Mouse (Mus musculus) WW6 (cell line): Measurements from ENCODE around the gene 1700042G07Rik.
"Not testable (repeated sequence)": the region's sequence is repeated elsewhere in the genome, so short reads cannot be mapped to it uniquely, and the experiment has no call there.

Experiments used
- DNase-seq: peaks from one replicate; pipeline ENCODE4 v3.0.0-alpha.2; 2013; ENCODE audit warnings: low read depth, low spot score

1700042G07Rik gene

DNA sequence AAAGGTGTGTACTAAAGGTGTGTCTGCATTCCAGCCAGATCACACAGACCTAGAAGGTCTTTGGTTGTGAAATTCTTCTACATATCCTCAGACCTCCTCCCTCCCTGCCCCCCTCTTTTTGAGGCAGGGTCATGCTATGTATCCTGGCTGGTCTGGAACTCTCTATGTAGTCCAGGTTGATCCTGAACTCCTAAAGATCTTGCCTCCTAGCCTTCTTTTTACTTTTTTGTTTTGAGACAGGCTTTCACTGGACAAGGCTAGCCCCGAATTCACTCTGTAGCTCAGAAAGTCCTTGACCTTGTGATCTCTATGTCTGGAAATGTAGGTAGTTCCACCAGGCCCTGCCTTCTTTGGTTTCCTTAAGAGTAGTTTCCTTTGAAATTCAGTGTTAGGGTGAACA, 35.7 kb downstream of the 1700042G07Rik start:
- DNase-seq: no peak

GRCm38 (mm10) chr4:116215895-116216605, 42.9 kb downstream of the 1700042G07Rik start:
- no peak for DNase-seq

DNA sequence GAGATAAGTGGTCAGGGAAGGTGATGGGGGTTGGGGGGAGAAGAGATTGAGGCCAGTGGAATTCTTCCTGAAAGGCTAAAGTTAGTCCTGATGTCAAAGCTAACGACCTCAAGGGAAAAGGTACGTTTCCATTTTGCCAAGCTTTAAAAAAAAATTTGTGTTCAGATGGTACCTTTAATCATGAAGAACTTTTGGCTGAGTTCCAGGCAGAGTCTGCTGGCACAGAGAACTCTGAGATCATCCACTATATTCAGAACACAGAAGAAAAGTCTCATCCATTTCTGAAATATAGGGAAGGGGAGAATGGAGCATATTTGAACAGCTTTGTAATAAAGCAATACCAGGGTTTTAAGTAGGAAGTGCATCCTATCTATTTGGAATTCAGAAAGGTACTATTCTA, 43.9 kb downstream of the 1700042G07Rik start:
- no peak for DNase-seq

- not testable (repeated sequence) for DNase-seq
Observed at GRCm38 (mm10) chr4:116217661-116218060, 44.5 kb downstream of the 1700042G07Rik start.

GRCm38 (mm10) chr4:116219056-116219455, 45.9 kb downstream of the 1700042G07Rik start:
- DNase-seq: no peak

GRCm38 (mm10) chr4:116220071-116220650, 47.0 kb downstream of the 1700042G07Rik start:
- no peak for DNase-seq

GRCm38 (mm10) chr4:116220780-116221139, 47.6 kb downstream of the 1700042G07Rik start:
- no peak for DNase-seq

- peak; percentile 94 for DNase-seq
Observed at GRCm38 (mm10) chr4:116221140-116221851, 48.1 kb downstream of the 1700042G07Rik start, which contains the start of gene Pik3r3. TSS of gene Pik3r3 (plus strand) at chr4:116221618.

GRCm38 (mm10) chr4:116221996-116222842, 49.0 kb downstream of the 1700042G07Rik start:
- DNase-seq: no peak

DNA sequence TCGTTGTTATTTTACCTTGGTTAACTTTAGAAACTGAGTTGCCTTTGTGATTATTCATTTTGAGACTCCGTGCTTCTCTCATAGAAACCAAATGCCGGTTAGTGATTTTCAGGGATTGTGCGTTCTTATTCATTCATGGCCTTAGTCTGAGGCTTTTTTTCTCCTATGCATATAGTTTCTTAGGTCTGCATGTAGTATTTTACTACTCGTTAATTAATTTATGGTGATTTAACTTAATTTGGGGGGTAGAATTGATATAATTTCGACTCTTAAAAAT, 49.6 kb downstream of the 1700042G07Rik start:
- DNase-seq: no peak
